Mouse (Mus musculus): Measurements from ENCODE around the gene Slc38a9.

GRCm38 (mm10) chr13:112773991-112774675 lies 113.6 kb downstream of the Slc38a9 start:
- TF ChIP-seq CTCF (IDR thresholded peaks at IDR 0.05; ENCODE audit: low read depth, low read length) (no peak), GATA2 (IDR thresholded peaks at IDR 0.05; ENCODE audit: borderline replicate concordance, low read depth, low read length) (no peak), POLR2AphosphoS5 (IDR thresholded peaks at IDR 0.05; ENCODE audit: insufficient replicate concordance, low read depth, low read length) (no peak), TAL1 (conservative IDR thresholded peaks at IDR 0.05; ENCODE audit: low read depth, low read length) (no peak), GATA1 (IDR thresholded peaks at IDR 0.05; ENCODE audit: borderline replicate concordance, low read length) (no peak)
